Mouse (Mus musculus): Measurements from ENCODE around the gene Mecom.
A peak's percentile ranks its signal among the peaks of the same experiment; 100 is the strongest.

Gene Mecom

GRCm38 (mm10) chr3:30353878-30354727, 193.7 kb downstream of the Mecom start:
- DNase-seq (ENCODE audit: low read depth, low spot score) = no peak

GRCm38 (mm10) chr3:30349279-30349678, 198.5 kb downstream of the Mecom start:
- DNase-seq (ENCODE audit: low read depth, low spot score) = no peak

GRCm38 (mm10) chr3:30344151-30344550, 203.7 kb downstream of the Mecom start:
- no peak for DNase-seq (ENCODE audit: low read depth, low spot score)

GRCm38 (mm10) chr3:30332337-30332736, 215.5 kb downstream of the Mecom start:
- no peak for DNase-seq (ENCODE audit: low read depth, low spot score)

GRCm38 (mm10) chr3:30330476-30330875, 217.3 kb downstream of the Mecom start:
- DNase-seq (ENCODE audit: low read depth, low spot score) = no peak

GRCm38 (mm10) chr3:30330021-30330420, 217.8 kb downstream of the Mecom start:
- DNase-seq (ENCODE audit: low read depth, low spot score) = no peak

GRCm38 (mm10) chr3:30314955-30315354, 232.9 kb downstream of the Mecom start:
- no peak for DNase-seq (ENCODE audit: low read depth, low spot score)

- peak; percentile 33 for DNase-seq (ENCODE audit: low read depth, low spot score)
Observed at GRCm38 (mm10) chr3:30308081-30308480, 239.7 kb downstream of the Mecom start.

- no peak for DNase-seq (ENCODE audit: low read depth, low spot score)
Observed at GRCm38 (mm10) chr3:30307601-30308000, 240.2 kb downstream of the Mecom start.

- DNase-seq (ENCODE audit: low read depth, low spot score) = no peak
Observed at GRCm38 (mm10) chr3:30306080-30306479, 241.7 kb downstream of the Mecom start.

- no peak for DNase-seq (ENCODE audit: low read depth, low spot score)
Observed at GRCm38 (mm10) chr3:30299460-30299859, 248.3 kb downstream of the Mecom start.

- no peak for DNase-seq (ENCODE audit: low read depth, low spot score)
Observed at GRCm38 (mm10) chr3:30294433-30294832, 253.4 kb downstream of the Mecom start.

- DNase-seq (ENCODE audit: low read depth, low spot score) = no peak
Observed at GRCm38 (mm10) chr3:30286529-30286928, 261.3 kb downstream of the Mecom start.

- DNase-seq (ENCODE audit: low read depth, low spot score) = no peak
Observed at GRCm38 (mm10) chr3:30284094-30284493, 263.7 kb downstream of the Mecom start.

GRCm38 (mm10) chr3:30283562-30283961, 264.2 kb downstream of the Mecom start:
- no peak for DNase-seq (ENCODE audit: low read depth, low spot score)

GRCm38 (mm10) chr3:30277569-30277968, 270.2 kb downstream of the Mecom start:
- DNase-seq (ENCODE audit: low read depth, low spot score) = no peak

- DNase-seq (ENCODE audit: low read depth, low spot score) = no peak
Observed at GRCm38 (mm10) chr3:30276099-30276498, 271.7 kb downstream of the Mecom start.

GRCm38 (mm10) chr3:30269253-30269652, 278.6 kb downstream of the Mecom start:
- DNase-seq (ENCODE audit: low read depth, low spot score) = no peak

- DNase-seq (ENCODE audit: low read depth, low spot score) = peak; percentile 82
Observed at GRCm38 (mm10) chr3:30260945-30261344, 286.9 kb downstream of the Mecom start.

GRCm38 (mm10) chr3:30258421-30258820, 289.4 kb downstream of the Mecom start:
- no peak for DNase-seq (ENCODE audit: low read depth, low spot score)

- no peak for DNase-seq (ENCODE audit: low read depth, low spot score)
Observed at GRCm38 (mm10) chr3:30257776-30258175, 290.0 kb downstream of the Mecom start.

GRCm38 (mm10) chr3:30256896-30257295, 290.9 kb downstream of the Mecom start:
- DNase-seq (ENCODE audit: low read depth, low spot score) = no peak

GRCm38 (mm10) chr3:30255828-30256227, 292.0 kb downstream of the Mecom start:
- no peak for DNase-seq (ENCODE audit: low read depth, low spot score)

- DNase-seq (ENCODE audit: low read depth, low spot score) = no peak
Observed at GRCm38 (mm10) chr3:30254451-30254850, 293.4 kb downstream of the Mecom start.

Data from 3T3-L1 (cell line).